Mouse (Mus musculus) lung, postnatal 10 days (tissue): Measurements from ENCODE around the gene Scaf8.

ENCODE experiments used
- DNase-seq: peaks from one replicate; pipeline ENCODE4 v3.0.0; 2021

Scaf8 gene

GRCm38 (mm10) chr17:3209581-3209980 lies 94.8 kb downstream of the Scaf8 start:
- DNase-seq, result no peak

GRCm38 (mm10) chr17:3210134-3210533 lies 95.4 kb downstream of the Scaf8 start:
- no peak for DNase-seq

DNA sequence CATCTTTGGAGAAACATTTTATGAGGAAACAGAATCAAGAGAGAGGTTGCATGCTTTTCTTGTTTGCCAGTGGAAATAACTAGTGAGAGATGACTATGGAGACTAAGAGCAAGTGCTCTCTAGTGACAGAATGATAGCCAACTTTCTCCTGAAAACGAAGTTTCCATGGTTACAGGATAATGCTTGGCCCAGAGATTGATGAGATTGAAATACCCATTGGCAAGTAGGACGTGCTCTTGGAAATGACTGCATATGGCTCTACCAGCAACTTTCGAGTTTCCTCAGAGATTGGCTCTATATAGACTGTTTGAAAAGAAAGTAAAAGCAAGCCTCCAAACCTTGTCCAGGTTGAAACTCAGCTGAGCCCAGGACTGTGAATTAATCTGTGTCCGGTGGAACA lies 97.3 kb downstream of the Scaf8 start:
- no peak for DNase-seq

GRCm38 (mm10) chr17:3212886-3213285 lies 98.1 kb downstream of the Scaf8 start:
- no peak for DNase-seq

GRCm38 (mm10) chr17:3214852-3215251 lies 100.1 kb downstream of the Scaf8 start:
- no peak for DNase-seq

- no peak for DNase-seq
These were observed 102.3 kb downstream of the Scaf8 start for GRCm38 (mm10) chr17:3217023-3217422.

DNA sequence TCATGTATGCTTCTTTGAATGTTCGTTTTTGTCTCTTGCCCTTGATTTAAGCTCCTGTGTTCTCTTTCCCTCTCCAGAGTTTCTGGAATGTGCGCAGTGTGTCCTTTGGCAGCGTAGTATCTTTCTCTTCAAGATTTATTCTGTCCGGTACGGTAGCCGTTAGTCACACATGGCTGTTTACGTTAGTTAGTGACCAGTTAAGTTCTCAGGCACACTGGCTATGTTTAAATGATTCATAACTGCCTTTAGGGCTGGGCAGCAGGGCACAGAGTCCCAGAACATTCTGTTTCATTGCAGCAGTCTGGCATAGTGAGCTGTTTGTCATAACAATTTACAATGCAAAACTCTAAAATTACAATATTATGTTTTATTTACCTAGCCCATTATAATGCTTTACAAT lies 103.6 kb downstream of the Scaf8 start:
- DNase-seq, result peak; percentile 61

DNA sequence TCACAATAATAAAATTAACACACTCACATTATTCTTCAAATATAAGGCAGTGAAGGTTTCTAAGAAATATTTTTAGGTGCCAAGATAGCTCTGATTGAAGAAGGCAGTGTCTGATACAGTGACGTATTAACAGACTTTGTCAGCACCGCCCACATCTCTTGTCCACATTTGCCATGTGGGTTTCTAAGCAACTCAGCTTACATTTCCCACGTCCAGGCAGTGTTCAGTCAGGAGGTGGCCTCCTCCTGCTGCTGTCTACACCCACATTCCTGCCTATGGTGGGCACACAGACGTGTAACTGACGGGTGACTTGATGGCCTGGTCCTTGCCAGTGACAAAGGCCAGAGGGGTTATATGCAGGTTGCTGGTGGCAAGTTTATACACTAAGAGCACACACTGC lies 104.1 kb downstream of the Scaf8 start:
- DNase-seq, result peak; percentile 47

GRCm38 (mm10) chr17:3220201-3220600 lies 105.4 kb downstream of the Scaf8 start:
- DNase-seq, result no peak

DNA sequence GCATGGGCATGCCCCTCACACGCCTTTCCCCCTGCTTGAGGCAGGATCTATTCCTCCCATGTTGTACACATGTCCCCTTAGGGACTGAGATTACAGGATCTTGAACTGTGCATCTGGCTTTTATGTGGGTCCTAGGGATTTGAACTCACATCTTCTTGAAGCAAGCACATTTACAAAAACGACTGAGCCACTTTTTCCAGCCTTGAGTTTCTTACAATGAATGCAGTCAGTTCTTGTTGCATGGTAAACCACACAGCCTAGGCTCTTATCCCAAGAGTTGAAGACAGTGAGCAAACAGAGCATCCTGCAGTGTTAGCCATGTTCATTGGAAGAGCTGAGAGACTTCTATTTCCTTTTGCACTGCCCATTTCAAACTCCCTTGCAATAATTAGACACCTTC lies 108.3 kb downstream of the Scaf8 start:
- no peak for DNase-seq

- DNase-seq, result no peak
These were observed 108.9 kb downstream of the Scaf8 start for GRCm38 (mm10) chr17:3223721-3224120.

DNA sequence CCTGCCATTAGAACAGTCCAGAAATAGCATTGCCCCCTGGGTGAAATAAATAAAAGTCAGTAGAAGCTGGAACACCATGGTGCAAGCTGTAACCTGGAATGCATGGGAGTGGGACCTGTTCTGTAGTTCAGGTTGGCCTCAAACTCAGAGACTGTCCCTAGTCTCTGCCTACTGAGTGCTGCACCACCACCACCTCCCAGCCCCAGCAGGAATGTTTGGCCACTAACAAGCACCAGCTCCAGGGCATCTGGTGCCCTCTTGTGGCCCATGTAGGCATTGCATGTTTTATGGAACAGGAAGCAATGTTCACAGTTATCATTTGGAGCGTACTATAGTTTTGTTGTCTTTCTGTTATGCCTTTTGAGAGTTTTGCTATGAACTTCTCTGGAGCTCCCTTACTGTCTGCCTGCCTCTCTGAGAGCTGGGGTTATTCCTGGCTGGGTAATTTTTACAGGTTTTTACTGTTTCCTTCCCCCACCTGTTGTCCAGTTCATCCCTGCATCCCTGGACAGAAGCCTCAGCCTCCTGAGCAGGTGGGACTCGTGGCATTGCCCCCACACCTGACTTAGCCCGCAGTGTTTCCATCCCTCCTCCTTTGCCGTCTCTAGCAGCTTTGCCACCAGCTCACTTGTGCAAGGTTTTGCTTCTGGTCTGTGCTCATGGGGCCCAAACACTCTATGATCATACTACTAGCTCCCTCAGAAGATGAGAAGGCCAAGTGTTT lies 109.8 kb downstream of the Scaf8 start:
- peak; percentile 93 for DNase-seq

GRCm38 (mm10) chr17:3230231-3231000 lies 115.6 kb downstream of the Scaf8 start:
- peak; percentile 75 for DNase-seq

DNA sequence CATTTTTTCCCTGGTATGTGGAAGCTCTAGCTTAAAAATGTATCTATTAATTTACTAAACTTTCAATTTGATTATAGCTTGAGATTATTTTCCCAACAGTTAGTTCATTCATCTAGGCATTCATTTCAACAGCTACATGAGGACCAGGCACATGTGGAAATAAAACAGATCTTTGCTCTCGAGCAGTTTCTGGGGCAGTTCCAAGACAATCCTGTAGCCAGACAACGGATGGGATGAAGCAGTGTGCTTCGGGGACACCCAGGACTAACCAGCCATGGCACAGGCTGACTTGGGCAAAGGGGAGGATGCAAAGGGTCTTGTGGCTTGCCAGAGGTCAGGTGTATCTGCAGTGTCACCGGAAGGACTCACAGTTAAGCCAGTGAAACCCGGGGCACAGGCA lies 117.9 kb downstream of the Scaf8 start:
- DNase-seq, result no peak

GRCm38 (mm10) chr17:3243672-3244071 lies 128.9 kb downstream of the Scaf8 start:
- DNase-seq, result no peak

- DNase-seq, result peak; percentile 42
These were observed 130.3 kb downstream of the Scaf8 start for GRCm38 (mm10) chr17:3244881-3245739.

GRCm38 (mm10) chr17:3246665-3247370 lies 132.0 kb downstream of the Scaf8 start:
- DNase-seq, result peak; percentile 26
